Mouse (Mus musculus) c-Kit-positive CD71-negative TER-119-negative erythroid progenitor cells, embryonic 14.5 days (primary cell): ENCODE data around the gene Cd164l2.

Source experiments
- DNase-seq: peaks from one replicate; pipeline ENCODE4 v3.0.0-alpha.2; 2013; ENCODE audit warnings: low read depth

The Cd164l2 gene

DNA sequence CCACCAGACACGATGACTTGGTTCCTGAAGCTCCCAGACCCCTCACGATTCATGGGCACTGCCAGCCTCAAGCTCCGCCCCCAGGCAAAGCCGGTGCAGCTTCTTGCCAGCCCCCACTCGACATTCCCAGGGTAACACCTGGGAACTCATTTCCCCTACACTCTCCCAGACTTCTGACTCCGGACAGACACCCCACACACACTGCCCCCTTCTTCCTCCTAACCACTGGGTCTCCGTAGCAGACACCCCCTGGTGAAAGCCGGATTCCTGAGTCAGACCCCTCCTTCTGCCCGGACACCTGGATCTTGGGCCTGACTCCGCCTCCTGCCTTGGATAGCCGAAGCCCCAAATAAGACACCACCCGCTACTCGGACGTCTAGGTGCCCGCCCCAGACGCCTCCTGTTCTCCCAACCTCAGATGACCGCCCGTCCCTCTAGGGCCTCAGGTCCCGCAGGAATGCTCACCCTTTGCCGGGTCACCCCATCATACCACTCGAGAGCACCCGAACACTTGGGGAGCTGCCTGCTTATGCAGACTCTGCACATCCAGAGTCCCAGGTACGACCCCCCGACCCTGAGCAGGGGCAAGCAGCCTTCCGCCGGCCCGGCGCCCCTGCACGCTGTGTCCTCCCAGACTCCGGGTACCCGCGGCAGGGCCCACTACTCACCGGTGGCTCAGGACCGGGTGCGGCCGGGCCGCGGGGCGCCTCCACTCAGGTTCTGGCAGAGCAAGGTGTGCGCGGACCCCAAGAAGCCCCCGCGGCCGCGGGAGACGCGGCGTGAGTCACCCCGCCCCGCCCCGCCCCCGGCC lies at the start of gene Cd164l2, which contains the start of gene Gpr3:
Cd164l2 (plus strand) TSS at position 381 of the 811 bp plus-strand sequence.
Gpr3 (minus strand) TSS at position 786 of the 811 bp plus-strand sequence.
- DNase-seq: no peak

DNA sequence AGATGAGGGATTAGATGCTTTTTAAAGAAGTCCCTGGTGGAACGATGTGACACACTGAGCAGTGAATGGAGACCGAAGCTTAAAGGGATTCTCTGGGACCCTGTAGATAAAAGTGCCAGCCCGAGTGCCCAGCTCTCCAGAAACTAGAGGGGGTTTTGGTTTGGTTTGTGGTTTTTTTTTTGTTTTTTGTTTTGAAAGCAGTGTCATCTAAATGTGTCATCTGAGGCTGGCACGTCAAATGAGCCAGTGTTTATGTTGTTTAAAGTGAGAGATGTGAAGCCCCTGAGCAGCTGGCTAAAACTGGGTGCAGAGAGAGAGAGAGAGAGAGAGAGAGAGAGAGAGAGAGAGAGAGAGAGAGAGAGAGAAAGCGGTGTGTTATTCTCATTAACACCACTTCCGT lies 49.7 kb upstream of the Cd164l2 start:
- DNase-seq: no peak

DNA sequence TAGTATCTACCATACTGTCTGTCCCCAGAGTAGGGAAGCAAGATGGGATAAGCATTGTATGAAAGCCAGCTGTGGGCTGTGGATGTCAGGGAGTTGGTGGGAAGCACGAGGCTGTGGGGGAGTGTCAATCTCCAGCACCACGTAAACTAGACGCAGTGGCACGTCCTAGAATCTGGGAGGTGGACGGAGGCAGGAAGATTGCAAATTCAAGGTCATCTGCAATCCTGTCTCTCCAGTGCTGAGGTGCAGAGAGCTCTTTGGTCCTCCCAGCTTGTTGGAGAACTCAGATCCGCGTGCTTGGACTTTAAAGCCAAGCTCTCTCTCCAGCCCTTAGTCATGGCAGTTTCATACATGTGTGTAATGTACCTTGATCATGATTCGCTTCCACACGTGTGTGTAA lies 45.2 kb upstream of the Cd164l2 start:
- DNase-seq: no peak

DNA sequence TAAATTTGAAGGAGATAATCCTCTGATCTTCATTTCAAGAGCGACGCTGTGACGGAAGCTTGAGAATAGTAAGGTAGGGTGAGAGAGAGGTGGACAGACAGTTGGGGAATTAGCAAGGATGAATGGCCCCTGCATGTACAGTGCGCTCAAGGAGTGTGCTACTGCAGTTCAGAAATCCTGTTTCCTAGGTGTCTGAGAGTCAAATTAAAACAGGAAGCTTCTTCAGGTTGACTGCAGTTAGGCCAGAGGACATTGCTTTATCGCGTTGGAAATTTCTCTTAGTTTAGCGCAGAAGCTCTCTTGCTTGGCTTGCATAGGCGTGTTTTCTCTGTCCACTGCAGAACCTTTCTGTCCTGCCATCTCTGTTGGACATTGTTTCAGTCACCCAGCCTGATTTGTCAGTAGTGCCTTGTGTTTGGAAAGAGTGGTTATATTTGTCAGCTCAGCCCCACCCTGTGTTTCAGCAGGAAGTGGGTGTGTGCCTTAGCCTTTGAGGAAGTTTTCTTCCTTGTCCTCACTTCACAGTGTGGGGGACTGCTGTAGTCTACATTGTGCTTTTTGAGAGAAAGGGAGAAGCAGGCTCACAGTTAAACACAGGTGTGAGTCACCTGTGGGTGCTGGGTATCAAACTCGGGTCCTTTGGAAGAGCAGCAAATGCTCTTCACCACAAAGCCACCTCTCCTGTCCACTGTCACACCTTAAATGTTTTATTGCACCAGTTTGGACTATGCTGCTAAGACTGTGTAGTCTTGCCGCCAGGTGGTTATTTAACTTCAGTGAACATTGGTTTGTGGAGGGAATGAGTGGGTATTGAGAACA lies 42.5 kb upstream of the Cd164l2 start:
- DNase-seq: no peak

DNA sequence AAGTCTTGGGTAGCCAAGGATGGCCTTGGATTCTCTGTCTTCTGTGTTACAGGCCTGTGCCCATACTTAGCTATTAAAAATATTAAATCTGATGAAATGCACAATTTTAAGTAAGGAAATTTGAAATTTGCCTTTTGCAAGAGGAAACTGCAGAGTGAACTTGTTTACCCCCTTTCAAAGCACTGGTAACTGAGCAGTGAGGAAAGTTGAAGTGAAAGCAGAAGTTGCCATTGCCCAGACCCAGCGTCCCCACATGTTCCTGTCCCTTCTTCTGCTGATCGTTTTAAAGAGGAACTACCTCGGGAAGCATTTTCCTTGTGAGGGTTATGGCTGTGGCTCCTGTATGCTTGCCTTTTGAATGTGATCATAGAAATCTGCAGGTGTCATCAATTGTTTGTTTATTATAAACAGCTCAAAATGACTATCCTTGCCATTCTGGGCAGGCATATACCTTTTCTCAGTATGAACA lies 41.8 kb upstream of the Cd164l2 start:
- DNase-seq: peak; percentile 65

DNA sequence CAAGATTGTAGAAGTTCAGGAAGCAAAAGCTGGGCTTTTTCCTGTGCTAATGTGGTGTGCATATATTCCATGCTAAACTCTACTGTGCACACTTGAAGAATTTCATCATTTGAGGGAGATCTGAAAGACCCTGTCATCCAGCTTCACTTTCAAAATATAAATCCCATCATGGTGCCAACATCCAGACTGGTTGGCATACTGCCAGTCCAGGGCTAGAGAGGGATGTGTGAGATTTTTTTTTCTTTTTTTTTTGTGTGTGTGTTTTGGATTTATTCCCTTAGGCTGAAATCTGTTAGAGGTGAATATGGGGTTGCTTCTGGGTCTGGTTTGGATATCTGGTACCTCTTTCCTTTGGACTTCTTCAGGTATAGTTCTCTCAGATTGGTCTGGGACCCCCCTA lies 41.3 kb upstream of the Cd164l2 start:
- DNase-seq: no peak

DNA sequence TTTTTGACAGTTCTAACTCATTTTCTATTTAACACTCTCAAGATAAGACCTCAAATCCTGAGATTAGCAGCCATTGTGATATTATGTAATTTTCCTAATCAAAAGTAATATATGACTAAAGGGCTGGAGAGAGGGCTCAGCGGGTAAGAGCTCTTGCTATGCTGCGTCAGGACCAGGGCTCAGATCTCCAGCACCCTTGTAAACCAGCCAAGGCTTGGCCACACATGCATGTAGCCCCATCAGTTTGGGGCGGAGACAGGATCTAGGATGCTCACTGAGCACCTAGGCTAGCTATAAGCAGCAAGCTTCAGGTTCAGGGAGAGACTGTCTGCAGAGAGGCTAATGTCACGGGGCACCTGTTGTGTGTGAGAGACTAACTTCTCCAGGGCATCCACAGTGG lies 39.5 kb upstream of the Cd164l2 start:
- no peak for DNase-seq

DNA sequence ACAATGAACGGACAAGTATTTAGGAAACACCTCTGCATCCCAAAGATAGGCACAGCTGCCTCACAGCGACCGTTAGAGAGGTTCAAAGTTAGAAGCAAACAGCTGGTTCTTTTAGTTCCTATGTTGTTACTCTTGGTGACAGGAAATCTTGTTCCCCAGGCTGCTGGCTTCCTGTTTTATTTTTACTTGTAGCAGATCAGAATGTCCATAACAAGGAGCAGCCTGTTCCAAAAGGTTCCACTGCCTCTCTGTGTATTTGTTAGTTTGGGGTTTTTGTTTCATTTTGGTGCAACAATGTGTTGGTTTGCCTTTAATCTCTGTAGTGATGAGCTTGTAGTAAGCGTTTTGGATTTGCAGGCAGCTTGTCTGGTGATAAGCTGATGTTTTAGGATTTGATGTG lies 37.6 kb upstream of the Cd164l2 start:
- no peak for DNase-seq

DNA sequence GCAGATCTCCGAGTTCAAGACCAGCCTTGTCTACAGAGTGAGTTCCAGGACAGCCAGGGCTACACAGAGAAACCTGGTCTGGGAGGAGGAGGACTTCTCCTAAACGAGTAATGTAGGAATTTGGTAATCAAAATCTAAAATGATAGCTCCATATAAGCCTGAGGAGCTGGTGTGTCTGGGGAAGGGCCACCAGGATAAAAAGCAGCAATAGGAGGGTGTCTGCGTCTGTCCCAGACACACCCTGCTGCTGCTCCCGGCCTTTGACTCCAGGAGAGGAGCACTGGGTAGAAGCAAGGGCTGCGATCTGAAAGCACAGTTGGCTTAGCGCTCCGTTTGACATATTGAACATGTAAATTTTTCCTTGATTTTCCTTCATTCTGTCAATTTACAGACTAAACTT lies 36.7 kb upstream of the Cd164l2 start:
- no peak for DNase-seq

DNA sequence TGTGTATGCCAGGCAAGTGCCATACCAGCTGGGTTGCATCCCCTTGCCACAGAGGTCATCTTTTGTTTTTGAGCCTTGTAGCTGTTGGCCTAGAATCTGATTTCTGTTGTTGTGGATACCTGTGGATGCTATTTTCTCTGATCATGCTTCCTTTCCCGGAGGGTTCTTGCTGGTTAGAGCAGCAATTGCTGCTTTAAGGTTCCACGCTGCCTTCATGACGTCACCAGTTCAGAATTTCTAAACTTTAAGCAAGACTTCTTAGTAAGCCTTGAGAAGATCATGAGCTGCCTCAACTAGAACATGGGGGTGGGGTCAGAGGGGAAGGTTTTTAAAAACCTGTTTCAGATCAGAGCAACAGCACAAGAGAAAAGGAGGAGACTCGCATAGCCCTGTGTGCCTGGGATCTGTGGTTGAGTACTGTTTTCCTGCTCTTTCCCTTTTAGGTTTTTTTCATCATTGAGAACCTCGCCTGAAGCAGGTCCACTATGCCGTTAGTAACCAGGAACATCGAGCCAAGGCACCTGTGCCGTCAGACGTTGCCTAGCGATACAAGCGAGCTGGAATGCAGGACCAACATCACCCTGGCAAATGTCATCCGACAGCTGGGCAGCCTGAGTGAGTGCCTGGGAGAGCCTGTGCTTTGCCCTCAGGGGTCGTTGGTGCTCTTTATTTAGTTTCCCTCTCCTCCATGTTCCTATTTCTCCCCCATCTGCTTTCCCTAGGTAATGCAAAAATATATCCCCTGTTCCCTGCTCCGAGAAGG lies 35.8 kb upstream of the Cd164l2 start:
- DNase-seq: no peak

DNA sequence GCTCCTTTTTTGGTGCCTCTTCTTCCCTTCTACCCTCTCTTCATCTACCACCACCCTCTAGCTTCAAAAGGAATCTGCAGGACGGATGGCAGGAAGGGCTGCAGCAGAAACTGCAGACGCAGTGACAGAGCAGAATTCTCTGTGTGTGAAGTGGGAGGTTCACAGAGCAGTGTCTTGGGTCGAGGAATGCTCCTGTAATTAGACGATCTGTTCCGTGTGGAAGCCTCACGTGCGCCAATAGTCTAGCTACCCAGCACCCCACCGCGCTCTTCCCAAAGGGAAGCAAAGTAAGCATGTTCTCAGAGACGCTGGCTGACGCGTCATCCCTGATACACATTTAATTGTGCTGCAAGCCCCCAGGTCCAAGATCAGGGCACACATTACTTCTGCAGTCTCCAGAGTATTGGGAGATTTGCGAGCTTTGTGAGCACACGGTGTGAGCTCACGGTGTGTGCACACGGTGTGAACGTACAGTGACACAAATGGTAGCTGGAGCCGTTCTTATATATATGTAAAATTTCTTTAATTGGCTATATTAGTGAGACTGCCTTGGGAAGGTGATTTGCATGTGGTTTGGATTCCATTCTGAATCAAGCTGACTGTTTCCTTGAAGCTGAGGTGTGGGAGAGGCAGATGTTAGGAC lies 35.0 kb upstream of the Cd164l2 start:
- DNase-seq: no peak

DNA sequence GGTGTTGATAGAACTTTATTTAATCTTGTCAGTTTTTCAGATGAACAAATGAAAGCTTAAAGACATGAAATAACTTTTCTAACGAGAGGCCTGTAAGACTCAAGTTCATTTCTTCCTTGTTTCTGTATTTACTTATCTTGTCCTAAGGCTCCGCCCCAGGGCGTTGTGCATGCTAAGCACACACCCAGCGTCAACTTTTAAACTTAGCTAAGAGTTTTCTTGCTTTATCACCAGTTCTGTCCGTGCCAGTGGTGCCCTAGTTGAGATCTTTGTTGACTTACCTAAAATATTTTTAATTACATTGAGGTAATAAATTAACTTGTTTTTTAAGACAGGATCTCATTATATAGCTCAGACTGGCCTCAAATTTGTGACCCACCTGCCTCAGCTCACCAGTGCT lies 33.6 kb upstream of the Cd164l2 start:
- no peak for DNase-seq

DNA sequence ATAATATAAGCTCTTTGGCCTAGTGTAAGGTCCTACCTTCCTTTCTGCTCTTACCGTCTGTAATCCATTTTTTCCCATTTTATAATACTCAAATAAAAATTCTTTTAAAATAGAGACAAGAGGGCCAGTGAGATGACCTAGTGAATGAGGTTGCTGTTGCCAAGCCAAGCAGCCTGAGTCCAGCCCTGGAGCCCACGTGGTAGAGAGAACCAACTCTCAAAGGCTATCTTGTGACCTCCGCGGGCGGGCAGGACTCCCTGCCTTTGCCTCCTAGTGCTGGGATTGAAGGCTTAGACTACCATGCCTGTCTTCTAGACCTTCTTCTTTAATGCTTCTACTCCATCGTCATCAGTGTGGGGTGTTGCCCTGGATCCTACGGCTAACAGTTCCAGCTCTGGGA lies 32.7 kb upstream of the Cd164l2 start:
- DNase-seq: no peak

DNA sequence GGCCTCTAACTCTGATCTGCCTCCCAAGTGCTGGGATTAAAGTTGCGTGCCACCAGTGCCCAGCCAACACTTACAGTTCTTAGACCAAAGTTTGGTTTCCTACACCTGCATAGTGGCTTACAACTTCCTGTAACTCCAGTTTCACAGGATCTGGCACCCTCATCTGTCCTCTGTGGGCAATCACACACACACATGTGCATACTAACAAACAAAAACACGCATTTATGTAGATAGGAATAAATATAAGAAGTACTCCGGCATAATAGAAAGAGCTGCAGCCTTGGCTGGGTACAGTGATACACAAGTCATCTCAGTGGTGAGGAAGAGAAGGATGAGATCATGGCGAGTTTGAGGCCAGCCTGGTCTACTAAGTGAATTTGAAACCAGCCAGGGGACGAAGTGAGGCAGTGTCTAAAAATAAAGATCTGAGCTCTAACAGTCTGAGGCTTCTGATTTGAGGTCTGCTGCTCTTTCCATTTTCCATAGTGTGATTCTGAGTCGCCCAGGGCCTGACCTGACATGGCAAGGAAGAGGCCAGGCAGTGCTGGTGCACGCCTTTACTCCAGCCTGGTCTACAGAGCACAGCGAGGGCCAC lies 29.4 kb upstream of the Cd164l2 start:
- no peak for DNase-seq

DNA sequence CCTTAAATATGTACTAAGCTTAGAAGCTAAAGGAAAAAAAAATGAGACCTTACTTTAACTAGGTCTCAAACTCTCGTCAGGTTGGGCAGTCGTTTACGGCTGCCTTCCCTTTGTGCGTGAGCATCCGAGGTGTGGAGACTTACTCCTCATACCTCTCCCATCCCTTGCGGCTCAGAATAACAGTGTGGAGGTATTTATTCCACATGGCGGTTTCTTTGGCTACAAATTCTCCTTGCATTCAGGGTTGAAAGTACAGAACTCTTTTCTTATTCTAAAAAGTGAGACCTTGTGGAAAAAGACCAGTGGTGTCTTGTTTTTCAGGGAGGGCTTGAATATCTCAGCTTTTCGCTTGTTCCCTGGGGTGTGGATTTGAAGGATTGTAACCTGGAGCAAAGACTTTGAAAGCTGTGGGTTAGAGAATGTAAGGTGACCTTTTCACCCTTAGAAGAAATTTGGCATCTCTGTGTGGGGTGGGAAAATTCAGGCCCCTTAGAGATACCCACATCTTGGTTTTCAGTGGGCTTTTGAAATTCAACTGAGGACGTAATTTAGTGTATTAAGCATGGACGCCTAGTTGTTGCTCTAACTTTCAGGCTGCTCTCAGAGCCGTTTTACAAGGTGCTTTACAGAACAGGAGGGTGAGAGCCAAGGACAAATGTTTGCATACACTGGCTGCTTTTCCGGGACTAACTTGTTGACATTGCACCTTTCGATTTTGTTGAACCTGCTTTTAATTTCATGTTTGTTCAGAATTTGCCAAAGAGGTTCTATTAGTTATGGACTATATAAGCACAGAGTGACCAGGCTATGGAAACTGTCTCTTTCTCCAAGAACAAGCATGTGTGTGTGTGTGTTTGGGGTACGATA lies 27.7 kb upstream of the Cd164l2 start:
- no peak for DNase-seq

DNA sequence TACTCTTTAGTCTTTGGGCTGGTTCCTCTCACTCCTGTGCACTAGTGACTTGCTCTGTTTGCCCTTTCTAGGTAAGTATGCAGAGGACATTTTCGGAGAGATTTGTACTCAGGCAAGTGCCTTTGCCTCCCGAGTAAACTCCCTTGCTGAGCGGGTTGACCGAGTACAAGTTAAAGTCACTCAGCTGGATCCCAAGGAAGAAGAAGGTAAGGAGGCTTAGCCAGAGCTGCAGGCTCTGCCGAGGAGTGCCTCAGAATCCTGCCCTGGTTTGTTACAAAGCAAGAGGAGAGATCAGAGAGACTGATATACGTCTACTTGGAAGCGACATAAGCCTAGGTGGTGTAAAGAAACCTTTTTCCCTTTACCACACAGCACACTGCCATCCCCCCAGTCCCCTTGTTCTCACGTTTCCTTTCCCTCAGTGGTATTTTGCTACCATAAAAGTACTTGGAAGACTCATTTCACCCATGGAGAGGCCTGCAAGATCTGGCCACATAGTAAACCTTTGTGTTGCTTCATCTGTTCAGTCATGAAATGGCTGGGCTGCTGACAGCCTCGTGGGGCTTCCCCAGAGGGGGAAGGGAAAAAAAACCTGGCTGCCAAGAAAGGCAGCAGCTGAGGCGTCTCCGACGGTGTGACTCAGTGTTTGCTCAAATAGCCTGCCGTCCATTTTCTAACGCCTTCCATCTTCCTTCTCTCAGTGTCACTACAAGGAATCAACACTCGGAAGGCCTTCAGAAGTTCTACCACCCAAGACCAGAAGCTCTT lies 26.8 kb upstream of the Cd164l2 start:
- DNase-seq: no peak

DNA sequence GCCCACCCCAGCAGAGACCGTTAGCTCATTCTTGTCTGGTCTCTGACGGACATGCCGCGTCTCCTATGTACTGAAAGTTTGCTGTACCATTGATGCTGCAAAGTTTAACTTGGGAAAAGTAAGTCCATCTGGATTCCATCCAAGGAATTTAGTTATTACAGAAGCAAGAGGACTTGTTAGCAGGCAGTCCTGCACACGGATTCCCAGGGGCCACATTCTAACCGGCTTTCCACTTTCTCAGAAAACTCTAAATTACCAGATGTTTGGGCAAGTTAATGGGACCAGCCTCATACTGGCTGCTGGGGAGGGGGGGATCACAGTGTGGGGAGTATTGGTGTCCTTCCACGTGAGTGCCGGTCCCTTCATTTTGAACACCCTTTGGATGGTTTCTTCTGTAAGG lies 26.0 kb upstream of the Cd164l2 start:
- no peak for DNase-seq

DNA sequence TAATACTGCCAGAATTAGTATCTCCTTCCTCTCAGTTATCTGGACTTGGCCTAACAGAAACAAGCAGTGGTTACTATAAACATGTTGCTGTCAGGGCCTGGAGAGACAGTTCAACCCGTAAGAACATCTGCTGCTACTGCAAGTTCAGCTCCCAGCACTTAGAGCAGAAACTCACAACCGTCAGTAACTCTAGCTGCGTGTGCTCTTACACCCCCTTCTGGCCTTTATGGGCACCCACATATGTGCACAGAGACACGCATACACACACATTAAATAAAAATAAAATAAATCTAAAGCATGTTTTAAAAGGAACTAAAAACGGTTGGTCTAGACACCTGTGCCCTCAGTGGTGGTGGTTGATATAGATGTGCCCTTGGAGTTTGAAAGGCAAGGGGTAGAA lies 25.1 kb upstream of the Cd164l2 start:
- no peak for DNase-seq

DNA sequence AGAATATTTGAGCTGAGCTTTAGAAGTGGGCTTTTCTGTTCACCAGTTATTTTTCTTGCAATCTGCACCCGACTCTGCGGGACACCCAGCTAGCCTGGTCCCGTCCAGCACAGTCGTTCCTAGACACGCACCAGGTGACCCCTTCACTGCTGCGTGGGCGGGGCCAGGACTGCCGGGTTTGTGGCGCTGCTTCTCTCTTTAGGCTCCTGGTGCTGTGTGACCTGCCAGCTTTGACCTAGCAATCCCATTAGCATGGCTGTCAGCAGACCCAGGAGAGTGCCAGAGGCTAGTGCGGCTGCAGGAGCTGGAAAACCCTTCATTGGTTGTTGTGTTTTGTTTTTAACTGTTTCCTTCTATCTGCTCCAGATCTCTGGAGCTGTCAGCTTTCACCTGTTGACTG lies 22.5 kb upstream of the Cd164l2 start:
- no peak for DNase-seq

DNA sequence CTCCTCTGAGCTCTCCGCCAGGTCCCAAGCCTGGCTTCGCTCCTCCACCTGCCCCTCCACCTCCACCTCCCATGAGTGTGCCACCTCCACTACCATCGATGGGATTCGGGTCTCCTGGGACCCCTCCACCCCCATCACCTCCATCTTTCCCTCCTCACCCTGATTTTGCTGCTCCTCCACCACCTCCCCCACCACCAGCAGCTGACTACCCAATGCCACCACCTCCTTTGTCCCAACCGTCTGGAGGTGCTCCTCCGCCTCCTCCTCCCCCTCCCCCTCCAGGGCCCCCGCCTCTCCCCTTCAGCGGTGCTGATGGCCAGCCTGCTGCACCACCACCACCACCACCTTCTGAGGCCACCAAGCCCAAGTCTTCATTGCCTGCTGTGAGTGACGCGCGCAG lies 17.4 kb upstream of the Cd164l2 start:
- no peak for DNase-seq
